Mouse (Mus musculus) heart, postnatal 0 days (tissue): ENCODE results near the gene Rint1. TPM values are rescaled to one million over a fixed set of nuclear protein-coding genes. Genes with fewer than 3 reads are reported as not detected.
"Not testable (repeated sequence)": the region's sequence is repeated elsewhere in the genome, so short reads cannot be mapped to it uniquely, and the experiment has no call there.

Experiments
- ATAC-seq: fragments of 200-750 bp; cut with Nextera tagmentation; 2 replicates; pipeline ENCODE4 v1.8.0; 2017; ENCODE audit warnings: low read depth, moderate number of reproducible peaks, moderate library complexity; ENCODE audit not compliant: insufficient read depth
- DNase-seq: peaks from one replicate; pipeline ENCODE4 v3.0.0-alpha.2; 2016; ENCODE audit warnings: low spot score
- H3K27ac ChIP-seq: fragments of 300-500 bp; sonication (generic); 2 replicates; pipeline ENCODE4 v1.5.1; 2014; ENCODE audit warnings: low read depth, mild to moderate bottlenecking
- H3K27me3 ChIP-seq: fragments of 300-500 bp; sonication (generic); 2 replicates; pipeline ENCODE4 v1.6.1; 2014; ENCODE audit warnings: low read length, mixed read lengths; ENCODE audit not compliant: control insufficient read depth, insufficient read depth
- H3K36me3 ChIP-seq: fragments of 300-500 bp; sonication (generic); replicated peaks from 2 replicates; pipeline ENCODE4 v1.6.1; 2014; ENCODE audit warnings: low read length, mixed read lengths; ENCODE audit not compliant: control insufficient read depth, insufficient read depth
- H3K4me1 ChIP-seq: fragments of 300-500 bp; sonication (generic); 2 replicates; pipeline ENCODE4 v1.6.1; 2014; ENCODE audit warnings: antibody characterized with exemption; ENCODE audit not compliant: control insufficient read depth, insufficient read depth
- H3K4me2 ChIP-seq: fragments of 300-500 bp; sonication (generic); 2 replicates; pipeline ENCODE4 v1.6.1; 2014; ENCODE audit warnings: low read depth, mild to moderate bottlenecking, low read length, moderate library complexity
- H3K4me3 ChIP-seq: fragments of 300-500 bp; sonication (generic); 2 replicates; pipeline ENCODE4 v1.5.1; 2014; ENCODE audit warnings: low read depth, low read length
- H3K9ac ChIP-seq: fragments of 300-500 bp; sonication (generic); replicated peaks from 2 replicates; pipeline ENCODE4 v1.6.1; 2014; ENCODE audit warnings: low read depth, low read length, mixed read lengths
- H3K9me3 ChIP-seq: fragments of 300-500 bp; sonication (generic); replicated peaks from 2 replicates; pipeline ENCODE4 v1.6.1; 2016; ENCODE audit warnings: low read length; ENCODE audit not compliant: control insufficient read depth
- CTCF ChIP-seq: IDR thresholded peaks from 2 replicates; pipeline ENCODE4 v1.5.1; 2016; ENCODE audit warnings: antibody characterized with exemption, control low read depth, low read depth
- EP300 ChIP-seq: IDR thresholded peaks from 2 replicates; pipeline ENCODE4 v1.6.1; 2016; ENCODE audit warnings: antibody characterized with exemption, low read depth
- WGBS: fragments of 180-500 bp; shearing (Covaris S2); extraction: QIAGEN DNeasy Blood & Tissue Kit; methylation state at CpG from one replicate; pipeline ENCODE4 v1.1.7; 2014; 5-methylcytosine and 5-hydroxymethylcytosine counted together
- polyA plus RNA-seq: library from polyadenylated mRNA; unstranded; fragments of >200 nt; fragmentation: Nextera tagmentation; extraction: Ambion mirVana; gene quantifications from 2 replicates; pipeline ENCODE4 v1.2.1, GENCODE M21; 2015
- total RNA-seq: library from RNA; depleted of rRNA; stranded (reverse); fragments of >200 nt; gene quantifications from 2 replicates; pipeline ENCODE4 v1.2.3, GENCODE M21; 2014; ENCODE audit warnings: low replicate concordance

The Rint1 gene
- total and polyA plus RNA-seq, 2 experiments from 2014 or later: 18.8 to 36.7 TPM

GRCm38 (mm10) chr5:23845141-23845540, 57.6 kb downstream of the Rint1 start:
- no peak for ATAC-seq
- Histone ChIP-seq H3K4me1 (peaks cover 6% of the 10 kb centered on the region), H3K27ac (peak overlapping the region; percentile 90), H3K27me3 (no peaks in the 10 kb centered on the region), H3K4me3 (no peak overlapping the region), H3K9me3 (no peaks in the 10 kb centered on the region), H3K4me2 (no peak overlapping the region), H3K36me3 (no peaks in the 10 kb centered on the region; the same call in 1 of the 2 replicates), H3K9ac (no peak overlapping the region)
- TF ChIP-seq CTCF (no peak), EP300 (no peak)
- 86% methylated on average over 3 of the region's 3 CpGs for WGBS
- DNase-seq: no peak

- TF ChIP-seq CTCF: peak; percentile 82
- peak; percentile 56; the same call in 1 of the 2 replicates for TF ChIP-seq EP300
- WGBS: under 1% methylated on average over 51 of the region's 61 CpGs
Measured at GRCm38 (mm10) chr5:23850345-23851159, 63.0 kb downstream of the Rint1 start.

GRCm38 (mm10) chr5:23851160-23851555, 63.6 kb downstream of the Rint1 start:
- Histone ChIP-seq H3K4me3 (peak overlapping the region; percentile 80), H3K36me3 (peaks cover 33% of the 10 kb centered on the region), H3K27ac (peak overlapping the region; percentile 85), H3K9ac (peak overlapping the region; percentile 63), H3K4me2 (peak overlapping the region; percentile 64)
- H3K27me3 ChIP-seq, ATAC-seq, H3K9me3 ChIP-seq, H3K4me1 ChIP-seq, DNase-seq: not testable (repeated sequence)
- 5% methylated on average over 4 of the region's 4 CpGs for WGBS

More at GRCm38 (mm10) chr5:23850345-23851159, 63.0 kb downstream of the Rint1 start:
- peaks cover 4% of the 10 kb centered on the region; the same call in 1 of the 2 replicates for H3K4me1 ChIP-seq
- no peaks in the 10 kb centered on the region for H3K27me3 ChIP-seq
- DNase-seq (peak; percentile 75), ATAC-seq (peak; percentile 98)
- peak overlapping the region; percentile 85 for H3K27ac ChIP-seq
- peaks cover 27% of the 10 kb centered on the region for H3K36me3 ChIP-seq
- peak overlapping the region; percentile 64 for H3K4me2 ChIP-seq
- H3K4me3 ChIP-seq: peak overlapping the region; percentile 80
- no peaks in the 10 kb centered on the region for H3K9me3 ChIP-seq
- peak overlapping the region; percentile 63 for H3K9ac ChIP-seq

- H3K9me3 ChIP-seq, H3K4me2 ChIP-seq, H3K27ac ChIP-seq, H3K27me3 ChIP-seq, H3K4me1 ChIP-seq, H3K9ac ChIP-seq, DNase-seq, ATAC-seq, H3K4me3 ChIP-seq: not testable (repeated sequence)
- peaks cover 44% of the 10 kb centered on the region for H3K36me3 ChIP-seq
- WGBS: 92% methylated on average over 1 of the region's 1 CpGs
Measured at GRCm38 (mm10) chr5:23852916-23853315, 65.4 kb downstream of the Rint1 start.

- ATAC-seq (no peak), DNase-seq (no peak)
- Histone ChIP-seq H3K27me3 (no peaks in the 10 kb centered on the region), H3K4me1 (peaks cover 4% of the 10 kb centered on the region; the same call in 1 of the 2 replicates), H3K27ac (no peak overlapping the region), H3K9me3 (no peaks in the 10 kb centered on the region), H3K4me3 (no peak overlapping the region), H3K4me2 (no peak overlapping the region), H3K36me3 (peaks cover 44% of the 10 kb centered on the region), H3K9ac (no peak overlapping the region)
- TF ChIP-seq EP300 (no peak), CTCF (no peak)
- 94% methylated on average over 6 of the region's 6 CpGs for WGBS
Measured at GRCm38 (mm10) chr5:23855484-23855883, 68.0 kb downstream of the Rint1 start.

GRCm38 (mm10) chr5:23856164-23856563, 68.7 kb downstream of the Rint1 start:
- no peak overlapping the region for H3K4me2 ChIP-seq
- peaks cover 4% of the 10 kb centered on the region; the same call in 1 of the 2 replicates for H3K4me1 ChIP-seq
- ATAC-seq: no peak
- TF ChIP-seq CTCF (no peak), EP300 (no peak)
- no peaks in the 10 kb centered on the region for H3K9me3 ChIP-seq
- 83% methylated on average over 1 of the region's 1 CpGs for WGBS
- H3K4me3 ChIP-seq: no peak overlapping the region
- no peak overlapping the region for H3K9ac ChIP-seq
- H3K27me3 ChIP-seq: no peaks in the 10 kb centered on the region
- peaks cover 44% of the 10 kb centered on the region for H3K36me3 ChIP-seq
- H3K27ac ChIP-seq: no peak overlapping the region
- DNase-seq: no peak
